Mouse (Mus musculus) lung, adult 2 months (tissue): Measurements from ENCODE around the gene Lgals3. TPM values are rescaled to one million over a fixed set of nuclear protein-coding genes. Genes with fewer than 3 reads are reported as not detected.

Experiments used
- DNase-seq: peaks from one replicate; pipeline ENCODE4 v3.0.0; 2022
- H3K4me1 ChIP-seq: fragments of 200-500 bp; 2 replicates; pipeline ENCODE4 v1.6.1; 2011; ENCODE audit warnings: low read length; ENCODE audit not compliant: control insufficient read depth, insufficient read depth
- H3K4me3 ChIP-seq: fragments of 200-500 bp; replicated peaks from 2 replicates; pipeline ENCODE3; 2011; ENCODE audit warnings: low read depth, mild to moderate bottlenecking, control low read depth, low read length; ENCODE audit errors: extremely low read depth
- CTCF ChIP-seq: fragments of 200-500 bp; IDR thresholded peaks from 2 replicates; pipeline ENCODE4 v1.5.1; 2011; ENCODE audit warnings: mild to moderate bottlenecking, low read length, control low read depth; ENCODE audit not compliant: insufficient read depth
- POLR2A ChIP-seq: fragments of 200-500 bp; IDR thresholded peaks from 2 replicates; pipeline ENCODE4 v1.6.1; 2011; ENCODE audit warnings: low read depth, mild to moderate bottlenecking, control low read depth, low read length, borderline replicate concordance; ENCODE audit errors: extremely low read depth
- WGBS: fragments of 180-500 bp; shearing (Covaris S2); methylation state at CpG from one replicate; pipeline ENCODE4 v1.1.7; 2018; 5-methylcytosine and 5-hydroxymethylcytosine counted together
- polyA plus RNA-seq: library from polyadenylated mRNA; depleted of rRNA; stranded (reverse); fragments of >200 nt; gene quantifications from 2 replicates; pipeline ENCODE4 v1.2.3, GENCODE M21; 2012; rRNA removed

Lgals3 gene
- polyA plus RNA-seq, 1 experiment, result 279 TPM

GRCm38 (mm10) chr14:47419034-47419625, 51.6 kb downstream of the Lgals3 start:
- H3K4me1 ChIP-seq, result no peaks in the 10 kb centered on the region
- 75% methylated on average over 9 of the region's 9 CpGs for WGBS
- DNase-seq, result no peak
- TF ChIP-seq CTCF (no peak), POLR2A (no peak)
- no peak overlapping the region for H3K4me3 ChIP-seq

- Histone ChIP-seq H3K4me3 (no peak overlapping the region), H3K4me1 (no peaks in the 10 kb centered on the region)
- no peak for DNase-seq
- 94% methylated on average over 24 of the region's 24 CpGs for WGBS
- TF ChIP-seq POLR2A, result no peak
- TF ChIP-seq CTCF, result no peak
Measured at GRCm38 (mm10) chr14:47419723-47420276, 52.2 kb downstream of the Lgals3 start.

GRCm38 (mm10) chr14:47421606-47422005, 54.1 kb downstream of the Lgals3 start:
- WGBS, result 26% methylated on average over 2 of the region's 2 CpGs
- TF ChIP-seq POLR2A (no peak), CTCF (no peak)
- no peak for DNase-seq
- Histone ChIP-seq H3K4me3 (no peak overlapping the region), H3K4me1 (no peaks in the 10 kb centered on the region)

GRCm38 (mm10) chr14:47422466-47422865, 54.9 kb downstream of the Lgals3 start:
- H3K4me3 ChIP-seq, result no peak overlapping the region
- 81% methylated on average over 4 of the region's 4 CpGs for WGBS
- no peaks in the 10 kb centered on the region for H3K4me1 ChIP-seq
- no peak for DNase-seq
- no peak for TF ChIP-seq POLR2A
- no peak for TF ChIP-seq CTCF

GRCm38 (mm10) chr14:47432987-47433386, 65.4 kb downstream of the Lgals3 start:
- TF ChIP-seq POLR2A (no peak), CTCF (peak; percentile 43)
- DNase-seq, result no peak
- Histone ChIP-seq H3K4me1 (no peaks in the 10 kb centered on the region), H3K4me3 (no peak overlapping the region)

Other genes starting within 250 kb of the Lgals3 start
- gene Gch1, start 178.3 kb upstream of the Lgals3 start, polyA plus RNA-seq, result 9.9 and 11.3 TPM in 2 replicates
- gene Wdhd1, start 90.9 kb upstream of the Lgals3 start, polyA plus RNA-seq, result 0.68 and 0.78 TPM in 2 replicates
- 2.3 and 4.6 TPM in 2 replicates for gene Socs4, start 90.8 kb upstream of the Lgals3 start, polyA plus RNA-seq
- 27.9 and 41.8 TPM in 2 replicates for gene Mapk1ip1l, start 69.5 kb upstream of the Lgals3 start, polyA plus RNA-seq
- 0.48 and 1.1 TPM in 2 replicates for gene Dlgap5, start 50.7 kb downstream of the Lgals3 start, polyA plus RNA-seq
- 9.9 and 10.9 TPM in 2 replicates for gene Fbxo34, start 82.7 kb downstream of the Lgals3 start, polyA plus RNA-seq
- 8.9 and 11.4 TPM in 2 replicates for gene Atg14, start 202.9 kb downstream of the Lgals3 start, polyA plus RNA-seq